Mouse (Mus musculus) fat pad, adult 2 months (tissue): ENCODE results near the gene Brd2.

Experiments used
- DNase-seq: peaks from one replicate; pipeline ENCODE4 v3.0.0-alpha.2; 2011; ENCODE audit warnings: low read depth, low spot score; ENCODE audit errors: extremely low read depth

Brd2 gene

GRCm38 (mm10) chr17:34116736-34117370, 5.6 kb downstream of the Brd2 start:
- DNase-seq = no peak

DNA sequence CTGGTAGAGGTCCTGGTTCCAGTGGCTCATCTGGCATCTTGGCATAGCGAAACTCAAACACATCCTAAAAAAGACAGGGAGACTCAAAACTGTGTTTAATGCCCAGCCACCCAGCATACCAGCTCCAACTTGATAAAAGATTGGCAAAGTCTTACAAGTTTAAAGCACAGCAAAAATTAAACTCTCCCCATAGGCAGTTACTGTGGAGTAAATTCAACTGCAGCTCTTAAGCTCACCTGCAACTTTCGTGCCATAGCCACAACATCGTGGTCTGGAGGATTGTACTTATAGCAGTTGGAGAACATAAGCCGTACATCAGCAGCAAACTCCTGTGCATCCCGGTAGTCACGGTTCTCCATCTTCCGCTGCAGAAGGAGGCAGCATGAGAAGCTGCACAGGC, 8.3 kb downstream of the Brd2 start:
- no peak for DNase-seq

- DNase-seq = no peak
Observed at GRCm38 (mm10) chr17:34110309-34110708, 12.1 kb downstream of the Brd2 start.

DNA sequence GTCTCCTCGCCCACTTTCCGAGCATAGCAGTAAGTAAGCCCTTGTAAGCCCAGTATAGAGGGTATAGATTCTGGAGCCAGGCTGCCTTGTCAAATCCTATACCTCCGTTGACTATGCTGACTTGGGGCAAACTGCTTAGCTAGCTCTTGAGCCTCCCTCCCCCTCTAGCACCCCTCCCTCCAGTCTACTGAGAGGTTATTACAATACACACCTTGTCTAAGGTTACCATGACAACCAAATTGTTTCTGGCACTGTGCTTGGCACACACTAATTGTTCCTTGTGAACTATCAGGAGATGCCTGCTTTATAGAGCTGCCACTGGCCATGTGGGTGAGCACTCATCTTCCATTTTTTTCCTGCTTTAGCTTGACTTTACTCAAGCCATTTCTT, 12.6 kb downstream of the Brd2 start:
- DNase-seq = no peak

GRCm38 (mm10) chr17:34109038-34109805, 13.2 kb downstream of the Brd2 start:
- no peak for DNase-seq

DNA sequence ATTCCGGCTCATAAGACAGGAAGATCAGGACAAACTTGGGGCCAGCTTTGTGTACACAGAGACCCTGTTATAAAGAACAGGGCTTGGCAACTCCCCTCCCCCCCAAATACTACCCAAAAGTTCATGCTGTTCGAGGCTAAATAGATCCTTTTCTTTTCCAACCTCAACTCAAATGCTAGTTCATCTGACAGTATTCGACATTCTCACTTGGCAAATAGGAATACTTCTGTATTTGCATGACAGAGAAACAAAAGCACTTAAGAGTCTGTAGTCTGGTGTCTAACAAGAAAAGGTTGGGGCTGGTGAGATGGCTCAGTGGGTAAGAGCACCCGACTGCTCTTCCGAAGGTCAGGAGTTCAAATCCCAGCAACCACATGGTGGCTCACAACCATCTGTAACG, 14.0 kb downstream of the Brd2 start:
- no peak for DNase-seq

DNA sequence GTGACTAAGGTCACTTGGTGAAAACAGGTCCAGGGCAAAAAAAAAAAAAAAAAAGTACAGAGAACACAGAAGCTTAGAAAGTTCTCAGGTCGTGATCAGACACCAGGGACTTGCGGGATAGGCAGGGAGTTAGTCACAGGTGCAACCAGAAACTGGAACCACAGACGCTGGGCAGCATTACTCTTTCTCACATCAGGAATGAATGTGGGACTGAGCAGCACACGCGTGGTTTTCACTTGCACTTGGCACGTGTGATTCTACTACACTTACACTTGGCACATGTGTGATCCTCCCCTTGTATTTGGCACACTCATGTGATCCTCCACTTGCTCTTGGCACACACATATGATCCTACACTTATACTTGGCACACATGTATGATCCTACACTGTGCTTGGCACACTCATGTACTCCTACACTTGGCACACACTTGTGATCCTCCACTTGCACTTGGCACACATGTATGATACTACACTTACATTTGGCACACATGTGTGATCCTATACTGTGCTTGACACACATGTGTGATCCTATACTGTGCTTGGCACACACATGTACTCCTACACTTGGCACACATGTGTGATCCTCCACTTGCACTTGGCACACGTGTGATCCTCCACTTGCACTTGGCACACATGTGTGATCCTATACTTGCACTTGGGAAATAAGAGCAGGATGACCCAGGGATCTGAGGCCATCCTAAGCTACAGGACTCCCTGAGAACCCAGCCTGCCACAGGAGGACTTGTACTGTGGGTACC, 15.1 kb downstream of the Brd2 start:
- no peak for DNase-seq

DNA sequence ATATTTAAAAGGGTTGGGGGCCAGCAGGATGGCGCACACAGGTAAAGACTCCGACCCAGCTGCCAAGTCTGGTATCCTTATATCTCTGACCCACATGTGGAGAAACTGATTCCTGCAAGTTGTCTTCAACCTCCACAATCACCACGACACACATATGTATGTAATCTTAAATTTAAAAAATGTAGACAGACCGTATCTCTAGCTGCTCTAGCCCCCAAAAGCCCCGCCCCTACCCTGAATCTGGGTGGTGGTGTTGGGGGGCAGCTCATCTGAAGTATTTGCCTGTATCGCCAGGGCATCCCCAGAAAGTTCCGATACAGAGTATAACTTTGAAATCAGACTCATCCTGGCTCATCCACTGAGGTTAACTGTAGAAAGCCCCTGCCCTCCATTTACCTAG, 15.9 kb downstream of the Brd2 start:
- DNase-seq = no peak

DNA sequence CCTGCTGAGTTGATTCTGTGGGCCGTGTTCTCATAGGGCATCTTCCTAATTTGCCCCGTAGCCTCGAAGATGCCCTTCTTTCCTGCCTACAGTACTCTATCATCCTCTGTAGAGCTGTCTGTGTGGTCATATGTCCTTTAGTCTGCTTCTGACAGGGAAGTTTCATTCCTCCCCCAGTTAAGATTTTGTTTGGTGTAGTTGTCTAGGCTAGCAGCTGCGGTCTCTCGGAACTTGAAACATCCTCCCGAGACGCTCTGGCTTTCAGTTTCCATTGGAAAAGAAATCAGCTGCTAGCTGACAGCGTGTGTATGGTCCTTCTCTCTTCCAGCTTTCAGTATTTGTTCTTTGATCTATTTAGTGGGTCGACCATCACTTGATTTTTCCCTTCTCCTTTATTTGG, 17.6 kb downstream of the Brd2 start:
- DNase-seq = no peak

- no peak for DNase-seq
Observed at GRCm38 (mm10) chr17:34102831-34103230, 19.6 kb downstream of the Brd2 start.

DNA sequence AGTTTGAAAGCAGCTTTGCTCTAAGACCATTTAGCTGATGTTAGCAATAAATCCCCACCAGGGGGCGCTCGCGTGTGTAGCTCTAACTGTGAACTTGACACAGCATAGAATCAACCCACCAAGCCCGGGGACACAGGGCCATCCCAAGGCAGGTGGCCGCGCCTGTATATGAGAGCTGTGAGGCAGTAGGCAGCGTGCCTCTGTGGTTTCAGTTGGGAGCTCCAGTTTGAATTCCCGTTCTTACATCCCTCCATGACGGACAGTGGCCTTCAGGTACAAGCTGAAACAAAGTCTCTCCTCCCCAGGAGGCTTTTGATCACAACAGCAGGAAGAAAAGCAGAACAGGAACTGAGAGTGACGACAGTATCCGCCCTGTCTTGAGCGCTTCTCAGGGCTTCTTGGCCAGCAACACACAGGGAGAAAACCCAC, 20.8 kb downstream of the Brd2 start:
- DNase-seq = no peak

- DNase-seq = no peak
Observed at GRCm38 (mm10) chr17:34101185-34101584, 21.2 kb downstream of the Brd2 start.

DNA sequence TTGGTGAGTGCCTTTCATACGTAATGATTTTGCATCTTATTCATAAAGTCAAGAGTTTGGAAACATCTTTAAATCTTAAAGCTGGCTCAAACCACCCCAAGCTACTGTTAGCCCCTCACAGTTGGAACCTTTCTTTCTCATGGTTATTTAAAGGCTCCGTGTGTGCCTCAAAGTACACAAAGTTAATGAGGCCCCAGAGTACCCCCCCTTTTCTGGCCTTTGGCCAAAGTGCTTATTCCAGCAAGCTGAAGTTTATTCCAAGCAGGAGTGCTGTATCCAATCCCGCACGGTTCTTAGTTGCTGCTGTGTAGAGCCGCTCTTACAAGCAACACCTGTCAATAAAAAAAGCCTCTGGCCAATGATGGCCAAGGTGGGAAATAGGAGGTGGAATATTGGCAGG, 22.9 kb downstream of the Brd2 start:
- DNase-seq = no peak

GRCm38 (mm10) chr17:34098709-34099479, 23.5 kb downstream of the Brd2 start:
- DNase-seq = no peak

DNA sequence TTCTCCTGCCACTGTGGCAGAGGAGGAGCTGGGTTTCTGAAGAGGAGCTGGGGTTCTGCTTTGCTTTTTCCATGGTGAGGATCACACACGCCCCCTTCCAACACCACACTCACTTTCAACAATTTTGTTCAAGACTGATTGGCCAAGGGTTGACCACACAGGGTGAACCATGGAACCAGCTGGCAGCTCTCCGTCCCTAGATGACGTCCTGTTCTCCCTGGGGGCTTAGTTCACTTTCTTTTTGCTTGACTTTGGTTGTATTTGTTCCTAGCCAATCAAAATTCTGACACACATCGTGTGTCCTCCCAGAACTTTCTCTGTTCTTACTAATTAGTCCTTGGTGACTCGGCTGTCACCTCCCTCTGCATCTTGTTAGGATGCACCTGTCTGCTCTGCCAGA, 25.2 kb downstream of the Brd2 start:
- DNase-seq = no peak

GRCm38 (mm10) chr17:34096497-34097010, 25.9 kb downstream of the Brd2 start:
- no peak for DNase-seq

- no peak for DNase-seq
Observed at GRCm38 (mm10) chr17:34094283-34095035, 28.0 kb downstream of the Brd2 start.

- no peak for DNase-seq
Observed at GRCm38 (mm10) chr17:34093199-34093874, 29.1 kb downstream of the Brd2 start.

GRCm38 (mm10) chr17:34092197-34092875, 30.1 kb downstream of the Brd2 start, which contains the start of gene H2-Oa:
H2-Oa (plus strand) TSS chr17:34092340.
- DNase-seq = no peak
